Mouse (Mus musculus) heart, embryonic 13.5 days (tissue): ENCODE measurements around the gene Lpgat1. TPM values are rescaled to one million over a fixed set of nuclear protein-coding genes. Genes with fewer than 3 reads are reported as not detected.

Experiments used
- ATAC-seq: fragments of 200-750 bp; cut with Nextera tagmentation; 2 replicates; pipeline ENCODE4 v1.8.0; 2017; ENCODE audit warnings: moderate TSS enrichment; ENCODE audit not compliant: insufficient number of reproducible peaks, low FRiP score, low TSS enrichment; ENCODE audit errors: extremely low read depth
- H3K27ac ChIP-seq: fragments of 300-500 bp; sonication (generic); replicated peaks from 2 replicates; pipeline ENCODE4 v1.5.1; 2015; ENCODE audit warnings: moderate library complexity, mild to moderate bottlenecking, inconsistent platforms
- H3K27me3 ChIP-seq: fragments of 300-500 bp; sonication (generic); replicated peaks from 2 replicates; pipeline ENCODE4 v1.6.1; 2015; ENCODE audit warnings: mild to moderate bottlenecking, inconsistent platforms
- H3K36me3 ChIP-seq: fragments of 300-500 bp; sonication (generic); 2 replicates; pipeline ENCODE4 v1.6.1; 2015; ENCODE audit warnings: mild to moderate bottlenecking, inconsistent platforms
- H3K4me1 ChIP-seq: fragments of 300-500 bp; sonication (generic); 2 replicates; pipeline ENCODE4 v1.6.1; 2015; ENCODE audit warnings: inconsistent platforms
- H3K4me2 ChIP-seq: fragments of 300-500 bp; sonication (generic); 2 replicates; pipeline ENCODE4 v1.6.1; 2015; ENCODE audit warnings: inconsistent platforms, mild to moderate bottlenecking, moderate library complexity
- H3K4me3 ChIP-seq: fragments of 300-500 bp; sonication (generic); 2 replicates; pipeline ENCODE4 v1.5.1; 2015; ENCODE audit warnings: moderate library complexity, mild to moderate bottlenecking, inconsistent platforms
- H3K9ac ChIP-seq: fragments of 300-500 bp; sonication (generic); 2 replicates; pipeline ENCODE4 v1.6.1; 2015; ENCODE audit warnings: inconsistent platforms, mild to moderate bottlenecking, moderate library complexity
- H3K9me3 ChIP-seq: fragments of 300-500 bp; sonication (generic); 2 replicates; pipeline ENCODE4 v1.6.1; 2016; ENCODE audit warnings: inconsistent platforms
- WGBS: fragments of 180-500 bp; shearing (Covaris S2); methylation state at CpG from one replicate; pipeline ENCODE4 v1.1.7; 2015; ENCODE audit warnings: mixed read lengths; 5-methylcytosine and 5-hydroxymethylcytosine counted together
- polyA plus RNA-seq: library from polyadenylated mRNA; unstranded; fragments of >200 nt; fragmentation: Nextera tagmentation; extraction: Ambion mirVana; gene quantifications from 2 replicates; pipeline ENCODE4 v1.2.1, GENCODE M21; 2015

Lpgat1 gene
- polyA plus RNA-seq, 1 experiment from 2014 or later: 15.4 TPM

DNA sequence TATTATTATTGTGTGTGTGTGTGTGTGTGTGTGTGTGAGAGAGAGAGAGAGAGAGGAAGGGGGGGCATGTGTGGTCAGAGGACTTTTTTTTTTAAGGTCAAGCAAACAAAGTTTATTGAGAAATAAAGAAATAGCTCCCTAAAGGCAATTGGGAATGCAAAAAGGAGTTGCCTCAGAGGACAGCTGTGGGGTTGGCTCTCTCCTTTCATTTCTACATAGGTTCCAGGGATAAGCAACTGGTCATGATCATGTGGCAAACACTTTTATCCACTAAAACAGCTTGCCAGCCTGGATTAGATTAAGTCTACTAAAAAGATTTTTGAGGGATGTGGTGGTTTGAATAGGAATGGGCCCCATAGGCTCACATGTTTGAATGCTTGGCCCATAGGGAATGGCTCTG, 18.8 kb downstream of the Lpgat1 start:
- Histone ChIP-seq H3K4me2 (no peak overlapping the region), H3K36me3 (peaks cover 30% of the 10 kb centered on the region), H3K4me1 (peaks cover 21% of the 10 kb centered on the region), H3K9ac (no peak overlapping the region), H3K9me3 (no peaks in the 10 kb centered on the region), H3K27me3 (no peaks in the 10 kb centered on the region), H3K27ac (no peak overlapping the region), H3K4me3 (no peak overlapping the region)
- no peak for ATAC-seq

GRCm38 (mm10) chr1:191737871-191738270, 20.2 kb downstream of the Lpgat1 start:
- Histone ChIP-seq H3K27me3 (no peaks in the 10 kb centered on the region), H3K36me3 (peaks cover 22% of the 10 kb centered on the region), H3K9me3 (no peaks in the 10 kb centered on the region), H3K27ac (no peak overlapping the region), H3K4me3 (no peak overlapping the region), H3K4me2 (no peak overlapping the region), H3K9ac (no peak overlapping the region), H3K4me1 (peaks cover 18% of the 10 kb centered on the region)
- ATAC-seq: no peak
- WGBS: 81% methylated on average over 6 of the region's 6 CpGs

GRCm38 (mm10) chr1:191738726-191739125, 21.1 kb downstream of the Lpgat1 start:
- Histone ChIP-seq H3K4me2 (no peak overlapping the region), H3K9me3 (no peaks in the 10 kb centered on the region), H3K27ac (no peak overlapping the region), H3K4me1 (peaks cover 18% of the 10 kb centered on the region), H3K4me3 (no peak overlapping the region), H3K27me3 (no peaks in the 10 kb centered on the region), H3K9ac (no peak overlapping the region), H3K36me3 (peaks cover 15% of the 10 kb centered on the region)
- 76% methylated on average over 2 of the region's 2 CpGs for WGBS
- ATAC-seq: no peak

GRCm38 (mm10) chr1:191740587-191741361, 23.1 kb downstream of the Lpgat1 start:
- no peak for ATAC-seq
- Histone ChIP-seq H3K36me3 (peaks cover 12% of the 10 kb centered on the region), H3K9ac (no peak overlapping the region), H3K27me3 (no peaks in the 10 kb centered on the region), H3K4me3 (no peak overlapping the region), H3K4me1 (peaks cover 18% of the 10 kb centered on the region), H3K27ac (no peak overlapping the region), H3K4me2 (no peak overlapping the region), H3K9me3 (no peaks in the 10 kb centered on the region)
- WGBS: 83% methylated on average over 6 of the region's 6 CpGs

GRCm38 (mm10) chr1:191741635-191742034, 24.0 kb downstream of the Lpgat1 start:
- Histone ChIP-seq H3K9ac (no peak overlapping the region), H3K9me3 (no peaks in the 10 kb centered on the region), H3K36me3 (peaks cover 18% of the 10 kb centered on the region), H3K27ac (no peak overlapping the region), H3K4me2 (no peak overlapping the region), H3K4me3 (no peak overlapping the region), H3K27me3 (no peaks in the 10 kb centered on the region), H3K4me1 (peaks cover 18% of the 10 kb centered on the region)
- no peak for ATAC-seq
- 75% methylated on average over 4 of the region's 4 CpGs for WGBS

GRCm38 (mm10) chr1:191748431-191748830, 30.8 kb downstream of the Lpgat1 start:
- Histone ChIP-seq H3K27ac (no peak overlapping the region), H3K4me1 (peaks cover 11% of the 10 kb centered on the region), H3K36me3 (peaks cover 31% of the 10 kb centered on the region), H3K9me3 (no peaks in the 10 kb centered on the region), H3K4me2 (no peak overlapping the region), H3K9ac (no peak overlapping the region), H3K27me3 (no peaks in the 10 kb centered on the region), H3K4me3 (no peak overlapping the region)
- whole genome bisulfite sequencing: 63% methylated on average over 1 of the region's 1 CpGs
- no peak for ATAC-seq

DNA sequence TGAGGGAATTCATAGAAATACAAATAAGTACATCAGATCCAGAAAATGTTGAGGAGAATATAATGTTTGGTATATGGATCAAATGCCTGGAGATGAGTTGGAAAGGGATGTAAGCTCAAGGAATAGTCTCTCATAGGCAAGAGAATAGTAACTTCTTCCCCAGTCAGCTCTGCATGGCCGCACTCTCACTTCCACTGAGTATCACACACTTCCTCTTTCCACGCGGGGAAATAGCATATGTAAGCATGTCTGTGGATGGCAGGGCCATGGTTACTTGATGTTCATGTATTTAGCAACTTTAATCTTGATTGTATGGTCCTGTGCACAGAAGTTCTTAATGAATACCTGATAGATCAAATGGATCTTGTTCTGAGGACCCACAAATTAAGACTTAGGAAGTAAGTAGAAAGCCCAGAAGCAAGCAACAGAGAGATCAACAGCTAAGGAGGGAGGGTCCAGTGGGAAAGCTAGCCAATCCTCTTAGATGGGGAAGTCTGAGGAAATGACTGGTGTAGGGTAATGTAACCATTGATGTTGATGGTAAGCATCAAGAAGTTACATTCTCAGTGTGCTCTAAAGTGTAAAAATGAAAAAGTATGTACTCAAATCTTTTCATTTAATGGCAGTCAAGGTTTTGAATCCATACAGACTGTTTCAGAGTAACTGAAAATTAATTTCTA, 39.0 kb downstream of the Lpgat1 start:
- Histone ChIP-seq H3K9ac (no peak overlapping the region), H3K27me3 (no peaks in the 10 kb centered on the region), H3K4me1 (no peaks in the 10 kb centered on the region), H3K27ac (no peak overlapping the region), H3K4me2 (no peak overlapping the region), H3K9me3 (peaks cover 4% of the 10 kb centered on the region; the same call in 1 of the 2 replicates), H3K36me3 (peaks cover 70% of the 10 kb centered on the region), H3K4me3 (no peak overlapping the region)
- ATAC-seq: no peak
- 84% methylated on average over 3 of the region's 3 CpGs for WGBS

GRCm38 (mm10) chr1:191774106-191774505, 56.5 kb downstream of the Lpgat1 start:
- no peak overlapping the region for H3K27ac ChIP-seq
- peaks cover 80% of the 10 kb centered on the region for H3K36me3 ChIP-seq
- no peak for ATAC-seq
- WGBS: 69% methylated on average over 5 of the region's 5 CpGs
- no peak overlapping the region for H3K9ac ChIP-seq
- H3K4me3 ChIP-seq: no peak overlapping the region
- H3K9me3 ChIP-seq: no peaks in the 10 kb centered on the region
- H3K4me2 ChIP-seq: no peak overlapping the region
- no peaks in the 10 kb centered on the region for H3K27me3 ChIP-seq
- H3K4me1 ChIP-seq: no peaks in the 10 kb centered on the region

GRCm38 (mm10) chr1:191775116-191775515, 57.5 kb downstream of the Lpgat1 start:
- Histone ChIP-seq H3K27me3 (no peaks in the 10 kb centered on the region), H3K4me2 (no peak overlapping the region), H3K27ac (no peak overlapping the region), H3K9me3 (no peaks in the 10 kb centered on the region), H3K4me3 (no peak overlapping the region), H3K36me3 (peaks cover 88% of the 10 kb centered on the region), H3K4me1 (peaks cover 3% of the 10 kb centered on the region), H3K9ac (no peak overlapping the region)
- WGBS: 82% methylated on average over 8 of the region's 8 CpGs
- no peak for ATAC-seq

GRCm38 (mm10) chr1:191777521-191777920, 59.9 kb downstream of the Lpgat1 start:
- Histone ChIP-seq H3K27ac (no peak overlapping the region), H3K36me3 (peaks cover 81% of the 10 kb centered on the region), H3K4me3 (no peak overlapping the region), H3K4me1 (peaks cover 11% of the 10 kb centered on the region), H3K9me3 (no peaks in the 10 kb centered on the region), H3K9ac (no peak overlapping the region), H3K27me3 (no peaks in the 10 kb centered on the region), H3K4me2 (no peak overlapping the region)
- no peak for ATAC-seq
- 75% methylated on average over 8 of the region's 8 CpGs for WGBS

DNA sequence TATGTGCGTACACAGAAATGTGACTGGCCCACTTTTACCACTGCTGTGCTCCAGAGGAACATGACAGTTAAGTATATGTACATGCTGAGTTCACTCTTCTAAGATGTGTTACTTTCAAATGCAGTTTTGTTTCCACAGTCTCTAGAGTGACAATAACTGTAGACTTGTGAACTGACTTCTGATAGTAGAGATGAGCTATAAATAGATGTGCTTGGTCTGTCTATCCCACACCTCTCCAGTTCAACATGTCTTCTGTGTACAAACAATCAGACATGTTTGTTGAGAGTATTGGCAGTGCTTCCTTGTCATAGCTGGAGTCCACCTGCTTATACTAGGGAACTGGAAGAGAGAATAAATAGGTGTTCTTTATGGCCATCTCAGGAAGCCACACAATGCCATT, 62.8 kb downstream of the Lpgat1 start:
- Histone ChIP-seq H3K4me3 (no peak overlapping the region), H3K36me3 (peaks cover 61% of the 10 kb centered on the region), H3K4me1 (peaks cover 11% of the 10 kb centered on the region), H3K9me3 (no peaks in the 10 kb centered on the region), H3K27ac (peak overlapping the region; percentile 42), H3K9ac (no peak overlapping the region), H3K27me3 (no peaks in the 10 kb centered on the region), H3K4me2 (no peak overlapping the region)
- 87% methylated on average over 1 of the region's 1 CpGs for WGBS
- ATAC-seq: no peak

GRCm38 (mm10) chr1:191785108-191785507, 67.5 kb downstream of the Lpgat1 start:
- Histone ChIP-seq H3K27ac (no peak overlapping the region), H3K4me1 (peaks cover 17% of the 10 kb centered on the region), H3K9me3 (peaks cover 10% of the 10 kb centered on the region), H3K9ac (no peak overlapping the region), H3K4me2 (no peak overlapping the region), H3K4me3 (no peak overlapping the region), H3K27me3 (no peaks in the 10 kb centered on the region), H3K36me3 (peaks cover 17% of the 10 kb centered on the region)
- ATAC-seq: no peak
- 70% methylated on average over 11 of the region's 11 CpGs for WGBS
